Mouse (Mus musculus) kidney, embryonic 16.5 days (tissue): Measurements from ENCODE around the gene G530012D18Rik. TPM values are rescaled to one million over a fixed set of nuclear protein-coding genes. Genes with fewer than 3 reads are reported as not detected.
"Not testable (repeated sequence)": the region's sequence is repeated elsewhere in the genome, so short reads cannot be mapped to it uniquely, and the experiment has no call there.

Experiments
- ATAC-seq: fragments of 200-750 bp; cut with Nextera tagmentation; 2 replicates; pipeline ENCODE4 v1.8.0; 2017; ENCODE audit warnings: moderate TSS enrichment; ENCODE audit not compliant: low FRiP score, low TSS enrichment
- H3K27ac ChIP-seq: fragments of 300-500 bp; sonication (generic); 2 replicates; pipeline ENCODE4 v1.5.1; 2014; ENCODE audit warnings: low read length
- H3K27me3 ChIP-seq: fragments of 300-500 bp; sonication (generic); 2 replicates; pipeline ENCODE4 v1.6.1; 2014; ENCODE audit warnings: low read length, control low read depth, mixed read lengths; ENCODE audit not compliant: insufficient read depth
- H3K36me3 ChIP-seq: fragments of 300-500 bp; sonication (generic); 2 replicates; pipeline ENCODE4 v1.6.1; 2014; ENCODE audit warnings: low read length, control low read depth, mixed read lengths; ENCODE audit not compliant: insufficient read depth
- H3K4me1 ChIP-seq: fragments of 300-500 bp; sonication (generic); 2 replicates; pipeline ENCODE4 v1.6.1; 2014; ENCODE audit warnings: low read length, control low read depth, mixed read lengths; ENCODE audit not compliant: insufficient read depth
- H3K4me2 ChIP-seq: fragments of 300-500 bp; sonication (generic); replicated peaks from 2 replicates; pipeline ENCODE4 v1.6.1; 2014; ENCODE audit warnings: low read depth, low read length
- H3K4me3 ChIP-seq: fragments of 300-500 bp; sonication (generic); 2 replicates; pipeline ENCODE4 v1.5.1; 2014; ENCODE audit warnings: mild to moderate bottlenecking, low read length
- H3K9ac ChIP-seq: fragments of 300-500 bp; sonication (generic); replicated peaks from 2 replicates; pipeline ENCODE4 v1.6.1; 2014; ENCODE audit warnings: low read length
- H3K9me3 ChIP-seq: fragments of 300-500 bp; sonication (generic); 2 replicates; pipeline ENCODE4 v1.6.1; 2016; ENCODE audit warnings: low read length, control low read depth
- WGBS: fragments of 180-500 bp; shearing (Covaris S2); extraction: QIAGEN DNeasy Blood & Tissue Kit; methylation state at CpG from one replicate; pipeline ENCODE4 v1.1.7; 2014; 5-methylcytosine and 5-hydroxymethylcytosine counted together
- polyA plus RNA-seq: library from polyadenylated mRNA; unstranded; fragments of >200 nt; fragmentation: Nextera tagmentation; extraction: Ambion mirVana; gene quantifications from 2 replicates; pipeline ENCODE4 v1.2.1, GENCODE M21; 2015

Gene G530012D18Rik
- polyA plus RNA-seq, 1 experiment from 2014 or later = not detected

GRCm38 (mm10) chr1:85580578-85580977, 5.1 kb downstream of the G530012D18Rik start:
- not testable (repeated sequence) for H3K4me2 ChIP-seq, ATAC-seq, H3K9ac ChIP-seq, H3K9me3 ChIP-seq, H3K36me3 ChIP-seq, H3K27me3 ChIP-seq, H3K4me1 ChIP-seq, H3K4me3 ChIP-seq, H3K27ac ChIP-seq
- 65% methylated on average over 3 of the region's 3 CpGs for WGBS

GRCm38 (mm10) chr1:85581518-85581917, 6.0 kb downstream of the G530012D18Rik start:
- 24% methylated on average over 5 of the region's 5 CpGs for WGBS
- H3K27me3 ChIP-seq, H3K27ac ChIP-seq, ATAC-seq, H3K4me2 ChIP-seq, H3K9ac ChIP-seq, H3K36me3 ChIP-seq, H3K9me3 ChIP-seq, H3K4me3 ChIP-seq, H3K4me1 ChIP-seq: not testable (repeated sequence)

GRCm38 (mm10) chr1:85588697-85589096, 13.2 kb downstream of the G530012D18Rik start:
- H3K27ac ChIP-seq, ATAC-seq, H3K4me2 ChIP-seq, H3K9ac ChIP-seq, H3K4me1 ChIP-seq, H3K9me3 ChIP-seq, H3K4me3 ChIP-seq, H3K36me3 ChIP-seq, H3K27me3 ChIP-seq: not testable (repeated sequence)
- 67% methylated on average over 1 of the region's 2 CpGs for WGBS

- H3K4me3 ChIP-seq, H3K4me2 ChIP-seq, H3K36me3 ChIP-seq, H3K27me3 ChIP-seq, H3K9me3 ChIP-seq, H3K4me1 ChIP-seq, H3K9ac ChIP-seq, H3K27ac ChIP-seq, ATAC-seq: not testable (repeated sequence)
- WGBS = 88% methylated on average over 8 of the region's 8 CpGs
These were observed 17.1 kb downstream of the G530012D18Rik start for GRCm38 (mm10) chr1:85592526-85592925.

- H3K4me3 ChIP-seq, H3K27me3 ChIP-seq, H3K27ac ChIP-seq, ATAC-seq, H3K36me3 ChIP-seq, H3K9ac ChIP-seq, H3K4me1 ChIP-seq, H3K4me2 ChIP-seq, H3K9me3 ChIP-seq: not testable (repeated sequence)
- WGBS = 73% methylated on average over 16 of the region's 17 CpGs
These were observed 23.0 kb downstream of the G530012D18Rik start, which contains the start of gene Sp110 for GRCm38 (mm10) chr1:85598271-85599012. Sp110 (minus strand) TSS chr1:85598817.

GRCm38 (mm10) chr1:85600078-85600477, 24.6 kb downstream of the G530012D18Rik start, which contains the start of gene Sp140:
Sp140 (plus strand) TSS chr1:85600378.
- H3K9me3 ChIP-seq, H3K27ac ChIP-seq, H3K27me3 ChIP-seq, H3K36me3 ChIP-seq, H3K4me3 ChIP-seq, H3K9ac ChIP-seq, ATAC-seq, H3K4me2 ChIP-seq, H3K4me1 ChIP-seq: not testable (repeated sequence)
- no CpG with 5 or more reads among the region's 5 CpGs for WGBS

GRCm38 (mm10) chr1:85600794-85601193, 25.3 kb downstream of the G530012D18Rik start:
- not testable (repeated sequence) for H3K4me3 ChIP-seq, H3K36me3 ChIP-seq, H3K4me1 ChIP-seq, H3K9me3 ChIP-seq, H3K27ac ChIP-seq, H3K27me3 ChIP-seq, H3K9ac ChIP-seq, ATAC-seq, H3K4me2 ChIP-seq
- WGBS = 65% methylated on average over 4 of the region's 4 CpGs

- H3K4me2 ChIP-seq, H3K4me1 ChIP-seq, H3K27ac ChIP-seq, H3K27me3 ChIP-seq, H3K9ac ChIP-seq, ATAC-seq, H3K36me3 ChIP-seq, H3K4me3 ChIP-seq, H3K9me3 ChIP-seq: not testable (repeated sequence)
- WGBS = no CpG with 5 or more reads among the region's 1 CpGs
These were observed 28.9 kb downstream of the G530012D18Rik start for GRCm38 (mm10) chr1:85604341-85604740.

GRCm38 (mm10) chr1:85608361-85608760, 32.9 kb downstream of the G530012D18Rik start:
- not testable (repeated sequence) for H3K27ac ChIP-seq, H3K27me3 ChIP-seq, H3K4me2 ChIP-seq, H3K9me3 ChIP-seq, ATAC-seq, H3K4me3 ChIP-seq, H3K36me3 ChIP-seq, H3K4me1 ChIP-seq, H3K9ac ChIP-seq
- WGBS = 90% methylated on average over 3 of the region's 4 CpGs

- H3K27me3 ChIP-seq, H3K9ac ChIP-seq, H3K36me3 ChIP-seq, H3K4me2 ChIP-seq, H3K9me3 ChIP-seq, ATAC-seq, H3K4me1 ChIP-seq, H3K4me3 ChIP-seq, H3K27ac ChIP-seq: not testable (repeated sequence)
- no CpG with 5 or more reads among the region's 4 CpGs for WGBS
These were observed 35.1 kb downstream of the G530012D18Rik start for GRCm38 (mm10) chr1:85610581-85610980.
